Mouse (Mus musculus) spleen, adult 2 months (tissue): ENCODE results near the gene Fzd7. TPM values are rescaled to one million over a fixed set of nuclear protein-coding genes. Genes with fewer than 3 reads are reported as not detected.

Experiments
- DNase-seq, 2 experiments: peaks; one replicate each; pipeline versions ENCODE4 v3.0.0 to v3.0.0-alpha.2; 2012 to 2021; ENCODE audit warnings: low spot score in 2 of 2, low read depth in 1 of 2
- H3K27ac ChIP-seq: fragments of 200-500 bp; 2 replicates; pipeline ENCODE4 v1.5.1; 2012; ENCODE audit warnings: low read length, inconsistent platforms; ENCODE audit not compliant: insufficient read depth
- H3K27me3 ChIP-seq: fragments of 200-500 bp; 2 replicates; pipeline ENCODE4 v1.6.1; 2012; ENCODE audit warnings: mild to moderate bottlenecking, moderate library complexity, low read length, inconsistent platforms; ENCODE audit not compliant: control insufficient read depth, insufficient read depth
- H3K36me3 ChIP-seq: fragments of 200-500 bp; 2 replicates; pipeline ENCODE4 v1.6.1; 2012; ENCODE audit warnings: mild to moderate bottlenecking, low read length, inconsistent platforms; ENCODE audit not compliant: control insufficient read depth, insufficient read depth
- H3K4me1 ChIP-seq: fragments of 200-500 bp; 2 replicates; pipeline ENCODE4 v1.6.1; 2011; ENCODE audit warnings: inconsistent platforms; ENCODE audit not compliant: control insufficient read depth, insufficient read depth, insufficient read length
- H3K4me3 ChIP-seq: fragments of 200-500 bp; 2 replicates; pipeline ENCODE4 v1.5.1; 2011; ENCODE audit warnings: mild to moderate bottlenecking, inconsistent platforms; ENCODE audit not compliant: insufficient read depth, insufficient read length; ENCODE audit errors: extremely low read depth
- CTCF ChIP-seq: fragments of 200-500 bp; IDR thresholded peaks from 2 replicates; pipeline ENCODE4 v1.5.1; 2011; ENCODE audit warnings: mild to moderate bottlenecking, inconsistent platforms; ENCODE audit not compliant: insufficient read depth, insufficient read length, insufficient replicate concordance; ENCODE audit errors: extremely low read depth
- POLR2A ChIP-seq: fragments of 200-500 bp; IDR thresholded peaks from 2 replicates; pipeline ENCODE4 v1.6.1; 2011; ENCODE audit warnings: low read depth, low read length, inconsistent platforms
- WGBS: fragments of 180-500 bp; shearing (Covaris S2); methylation state at CpG from one replicate; pipeline ENCODE4 v1.1.7; 2018; 5-methylcytosine and 5-hydroxymethylcytosine counted together
- polyA plus RNA-seq: library from polyadenylated mRNA; depleted of rRNA; stranded (reverse); fragments of >200 nt; gene quantifications from 2 replicates; pipeline ENCODE4 v1.2.3, GENCODE M21; 2012

Fzd7 gene
- polyA plus RNA-seq, 1 experiment, result 4.5 TPM

- no peaks in the 10 kb centered on the region for H3K36me3 ChIP-seq
- H3K4me1 ChIP-seq, result no peaks in the 10 kb centered on the region
- whole genome bisulfite sequencing, result 85% methylated on average over 9 of the region's 9 CpGs
- no peak overlapping the region for H3K27ac ChIP-seq
- DNase-seq, result no peak
- TF ChIP-seq POLR2A, result no peak
- no peak for TF ChIP-seq CTCF
- H3K4me3 ChIP-seq, result no peak overlapping the region
- no peaks in the 10 kb centered on the region for H3K27me3 ChIP-seq
Measured at GRCm38 (mm10) chr1:59511566-59512270, 29.5 kb downstream of the Fzd7 start.

GRCm38 (mm10) chr1:59516026-59516917 lies 34.0 kb downstream of the Fzd7 start, which contains the start of gene Gm973:
Gene Gm973, plus strand, starts transcription at chr1:59516264.
- DNase-seq, result no peak
- Histone ChIP-seq H3K4me1 (no peaks in the 10 kb centered on the region), H3K27me3 (no peaks in the 10 kb centered on the region), H3K27ac (no peak within 1 kb of the TSS), H3K36me3 (no peaks in the 10 kb centered on the region), H3K4me3 (no peak within 1 kb of the TSS)
- WGBS, result 53% methylated on average over 25 of the region's 25 CpGs
- TF ChIP-seq POLR2A, result no peak
- TF ChIP-seq CTCF, result no peak

GRCm38 (mm10) chr1:59520226-59520837 lies 38.1 kb downstream of the Fzd7 start:
- no peak for TF ChIP-seq POLR2A
- WGBS, result 72% methylated on average over 11 of the region's 11 CpGs
- Histone ChIP-seq H3K36me3 (no peaks in the 10 kb centered on the region), H3K4me1 (no peaks in the 10 kb centered on the region), H3K27ac (no peak overlapping the region), H3K4me3 (no peak overlapping the region), H3K27me3 (no peaks in the 10 kb centered on the region)
- DNase-seq, result no peak

GRCm38 (mm10) chr1:59522456-59522855 lies 40.2 kb downstream of the Fzd7 start:
- DNase-seq, result no peak
- no peaks in the 10 kb centered on the region for H3K36me3 ChIP-seq
- no peak overlapping the region for H3K27ac ChIP-seq
- WGBS, result 77% methylated on average over 1 of the region's 1 CpGs
- TF ChIP-seq POLR2A, result no peak
- TF ChIP-seq CTCF, result no peak
- H3K4me3 ChIP-seq, result no peak overlapping the region
- H3K27me3 ChIP-seq, result no peaks in the 10 kb centered on the region
- no peaks in the 10 kb centered on the region for H3K4me1 ChIP-seq

GRCm38 (mm10) chr1:59523378-59523958 lies 41.2 kb downstream of the Fzd7 start:
- no peaks in the 10 kb centered on the region for H3K4me1 ChIP-seq
- no peak overlapping the region for H3K27ac ChIP-seq
- no peaks in the 10 kb centered on the region for H3K27me3 ChIP-seq
- no peak for DNase-seq
- H3K36me3 ChIP-seq, result no peaks in the 10 kb centered on the region
- TF ChIP-seq CTCF (no peak), POLR2A (no peak)
- WGBS, result 86% methylated on average over 5 of the region's 5 CpGs
- H3K4me3 ChIP-seq, result no peak overlapping the region

- H3K27ac ChIP-seq, result no peak overlapping the region
- DNase-seq, result no peak
- 87% methylated on average over 2 of the region's 2 CpGs for WGBS
- TF ChIP-seq POLR2A (no peak), CTCF (no peak)
- no peaks in the 10 kb centered on the region for H3K27me3 ChIP-seq
- H3K4me3 ChIP-seq, result no peak overlapping the region
- no peaks in the 10 kb centered on the region for H3K4me1 ChIP-seq
- no peaks in the 10 kb centered on the region for H3K36me3 ChIP-seq
Measured at GRCm38 (mm10) chr1:59524071-59524470, 41.8 kb downstream of the Fzd7 start.

- no peaks in the 10 kb centered on the region for H3K27me3 ChIP-seq
- no peaks in the 10 kb centered on the region for H3K36me3 ChIP-seq
- H3K27ac ChIP-seq, result no peak overlapping the region
- DNase-seq, result no peak
- H3K4me1 ChIP-seq, result no peaks in the 10 kb centered on the region
- 79% methylated on average over 3 of the region's 3 CpGs for WGBS
- TF ChIP-seq CTCF (no peak), POLR2A (no peak)
- no peak overlapping the region for H3K4me3 ChIP-seq
Measured at GRCm38 (mm10) chr1:59524759-59525158, 42.5 kb downstream of the Fzd7 start.
